Mouse (Mus musculus) layer of hippocampus, adult 11-12 months (tissue): ENCODE measurements around the gene Inhbc.
A peak's percentile ranks its signal among the peaks of the same experiment; 100 is the strongest.

Source experiments
- DNase-seq: peaks from one replicate; pipeline ENCODE4 v3.0.0; 2022; ENCODE audit warnings: low spot score

Gene Inhbc

DNA sequence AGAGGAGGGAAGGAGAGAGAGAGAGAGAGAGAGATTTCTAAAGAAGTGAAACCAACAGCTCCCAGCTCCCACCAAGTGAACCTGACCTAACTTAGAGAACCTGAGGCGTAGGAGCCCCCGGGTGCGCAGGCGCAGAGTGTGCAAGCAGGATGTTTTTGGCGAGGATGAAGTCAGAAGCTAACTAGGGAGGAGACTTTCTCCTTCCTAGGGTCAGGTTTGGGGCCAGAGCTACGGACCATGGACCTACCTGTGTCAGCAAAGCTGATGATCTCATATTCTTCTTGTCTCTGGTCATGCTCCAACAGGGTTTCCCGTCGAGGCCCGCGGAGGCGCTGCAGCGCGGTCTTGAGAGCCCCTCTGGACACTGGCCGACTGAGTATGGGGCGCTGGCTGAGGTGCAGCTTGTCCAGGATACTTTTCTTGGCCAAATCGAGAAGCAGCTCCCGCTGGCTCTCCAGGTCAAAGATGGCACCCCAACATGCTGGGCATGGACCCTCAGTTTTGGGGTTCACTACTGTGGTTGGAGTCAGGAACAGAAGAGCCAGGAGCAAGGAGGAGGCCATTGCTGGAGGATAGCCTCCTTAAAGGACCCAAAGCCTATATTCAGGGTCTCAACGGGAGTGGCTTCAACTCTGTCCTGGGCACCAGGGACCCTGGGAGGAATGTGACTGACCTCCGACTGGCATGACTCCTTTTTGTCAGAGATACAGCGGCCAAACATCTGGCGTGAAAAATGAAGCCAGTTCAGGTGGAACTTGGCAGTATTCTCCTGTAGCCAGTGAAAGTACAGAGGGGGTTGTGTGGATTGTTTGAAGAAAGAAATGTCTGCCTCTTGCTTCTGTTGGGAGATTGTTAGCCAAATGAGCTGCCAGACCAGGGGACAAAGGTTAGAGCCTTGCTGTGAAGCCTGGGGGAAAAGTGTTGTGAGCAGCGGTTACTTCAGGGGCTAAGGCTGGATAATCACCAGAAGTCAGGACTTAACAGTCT, at the start of gene Inhbc:
Inhbc (minus strand) TSS at position 598 of the 987 bp plus-strand sequence.
- no peak for DNase-seq

- DNase-seq: no peak
These were observed 43.9 kb upstream of the Inhbc start for GRCm38 (mm10) chr10:127414141-127414540.

- no peak for DNase-seq
These were observed 43.4 kb upstream of the Inhbc start for GRCm38 (mm10) chr10:127413585-127413984.

DNA sequence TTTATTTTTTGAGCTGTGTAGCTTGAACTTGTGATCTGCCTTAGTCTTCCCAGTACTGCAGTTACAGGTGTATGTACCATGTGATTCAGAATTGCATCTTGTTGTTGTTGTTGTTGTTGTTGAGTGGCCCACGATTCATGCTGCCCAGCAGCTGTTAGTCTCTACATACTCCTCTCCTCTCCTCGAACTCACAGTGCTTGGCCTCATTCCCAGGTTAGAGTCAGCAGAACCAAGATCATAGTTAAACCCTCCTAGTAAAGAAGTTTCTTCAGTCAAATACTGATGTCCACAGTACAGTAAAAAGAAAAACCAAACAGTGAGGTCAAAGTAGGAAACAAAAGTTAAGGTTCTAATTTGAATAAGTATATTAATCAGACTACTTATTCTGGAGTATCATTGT, 42.5 kb upstream of the Inhbc start:
- no peak for DNase-seq

DNA sequence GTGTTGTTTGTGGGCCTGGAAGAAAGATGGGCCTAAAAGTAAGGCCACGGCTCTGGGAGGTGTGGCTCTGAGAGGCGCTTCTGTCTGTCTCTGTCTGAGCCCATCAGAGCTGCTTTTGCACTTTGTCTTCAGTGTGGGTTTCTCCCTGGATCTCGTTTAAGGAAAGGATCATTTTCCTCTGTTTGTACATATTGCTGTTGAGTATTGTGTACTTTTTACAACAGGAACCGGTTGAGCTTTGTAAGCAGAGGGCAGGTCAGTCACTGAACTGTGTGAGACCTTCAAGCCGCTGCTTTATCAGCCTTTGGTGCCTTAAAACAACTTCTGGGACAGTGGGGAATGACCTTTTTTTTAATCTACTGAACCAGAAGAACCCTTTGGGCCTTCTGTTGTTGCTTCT, 41.9 kb upstream of the Inhbc start:
- no peak for DNase-seq

DNA sequence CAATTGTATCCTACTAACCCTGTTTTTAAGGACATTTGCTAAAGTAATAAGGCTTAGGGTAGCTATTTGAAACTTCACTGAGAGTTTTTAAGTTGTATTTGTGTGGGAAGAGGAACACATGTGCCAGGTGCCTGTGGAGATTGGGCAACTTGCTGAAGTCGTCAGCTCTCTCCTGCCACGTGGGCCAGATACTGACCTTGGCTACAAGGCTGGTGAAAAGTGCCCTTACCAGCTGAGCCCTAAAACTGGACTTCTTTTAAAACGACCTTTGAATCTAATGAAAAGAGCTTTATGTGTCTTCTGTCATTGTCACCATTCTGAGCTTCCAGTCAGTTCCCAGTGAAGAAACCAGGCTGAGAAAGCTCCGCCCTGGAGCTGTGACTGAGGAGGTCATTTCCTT, 37.2 kb upstream of the Inhbc start:
- no peak for DNase-seq

DNA sequence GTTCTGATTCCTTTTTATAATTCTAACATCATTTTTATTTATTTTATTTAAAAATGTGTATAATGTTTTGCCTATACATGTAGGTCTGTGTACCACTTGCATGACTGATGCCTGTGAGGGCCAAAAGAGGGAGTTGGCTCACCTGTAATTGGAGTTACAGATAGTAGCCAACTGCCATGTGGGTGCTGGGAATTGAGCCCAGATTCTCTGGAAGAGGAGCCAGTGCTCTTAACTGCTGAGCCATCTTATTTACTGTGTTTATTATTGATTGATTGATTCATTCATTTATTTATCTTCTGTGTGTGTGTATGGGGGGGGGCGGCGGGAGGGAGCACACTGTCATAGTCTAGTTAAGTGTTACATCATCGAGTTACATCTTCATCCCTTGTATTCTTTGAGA, 34.5 kb upstream of the Inhbc start:
- DNase-seq: no peak

GRCm38 (mm10) chr10:127391774-127392173, 21.5 kb upstream of the Inhbc start:
- DNase-seq: no peak

DNA sequence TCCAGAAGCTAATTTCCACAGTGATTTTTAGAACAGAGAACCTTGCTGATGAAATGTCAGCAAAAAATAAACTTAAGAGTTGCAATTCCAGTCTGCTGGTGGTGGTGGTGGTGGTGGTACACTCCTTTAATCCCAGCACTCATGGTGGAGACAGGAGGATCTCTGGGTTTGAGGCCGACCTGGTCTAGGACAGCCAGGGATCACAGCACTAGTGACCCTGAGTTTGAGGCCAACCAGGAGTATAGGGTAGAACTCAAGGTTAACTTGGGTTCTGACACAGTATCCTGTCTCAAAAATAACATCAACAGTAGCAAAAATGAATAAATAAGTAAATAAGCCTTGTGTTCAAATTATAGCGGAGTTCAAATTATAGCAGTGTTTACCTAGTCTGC, 11.5 kb upstream of the Inhbc start:
- DNase-seq: no peak

DNA sequence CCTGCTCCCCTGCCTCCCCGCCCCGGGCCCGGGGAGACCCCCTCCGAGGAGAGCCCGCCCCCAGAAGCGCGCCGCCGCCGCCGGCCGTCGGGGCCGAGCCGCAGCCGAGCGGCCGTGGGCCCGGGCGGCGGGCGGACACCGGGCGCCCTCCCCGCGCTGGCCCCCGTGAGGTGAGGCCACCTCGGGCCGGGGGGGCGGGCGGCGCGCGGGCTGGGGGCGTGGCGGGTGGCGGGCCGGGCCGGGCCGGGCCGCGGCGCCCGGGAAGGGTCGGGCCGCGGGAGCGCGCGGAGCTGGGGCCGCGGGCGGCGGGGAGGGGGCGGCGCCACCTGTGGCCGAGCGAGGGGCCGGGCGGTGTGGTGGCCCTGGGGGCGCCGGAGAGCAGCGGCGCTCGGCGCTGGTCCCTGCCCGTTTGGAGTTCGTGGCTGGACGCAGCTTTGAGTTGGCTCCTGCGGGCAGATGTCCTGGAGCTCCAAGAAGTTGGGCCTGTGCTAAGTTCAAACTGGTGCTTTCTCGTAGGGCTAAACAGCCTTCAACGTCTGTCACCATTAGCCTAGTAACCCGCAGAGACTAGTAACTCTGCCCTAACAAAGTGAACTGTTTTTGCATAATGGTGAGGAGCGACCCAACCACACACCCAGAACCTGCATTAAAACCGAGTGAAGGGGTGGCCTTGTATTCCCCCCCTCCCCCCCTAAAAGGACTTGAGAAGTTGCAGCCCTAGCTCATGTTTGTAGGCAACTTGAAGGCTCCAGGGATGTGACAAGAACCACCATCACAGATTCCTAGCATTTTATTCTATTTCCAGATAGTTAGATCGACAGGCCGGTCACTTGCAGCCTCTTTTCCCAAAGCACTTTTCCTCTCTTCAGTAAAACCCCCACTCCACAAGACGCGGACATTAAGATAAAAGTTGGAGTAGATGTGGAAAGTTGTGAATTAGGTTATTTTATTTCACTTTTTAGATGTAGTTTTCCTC, 10.8 kb upstream of the Inhbc start:
- DNase-seq: peak; percentile 34

DNA sequence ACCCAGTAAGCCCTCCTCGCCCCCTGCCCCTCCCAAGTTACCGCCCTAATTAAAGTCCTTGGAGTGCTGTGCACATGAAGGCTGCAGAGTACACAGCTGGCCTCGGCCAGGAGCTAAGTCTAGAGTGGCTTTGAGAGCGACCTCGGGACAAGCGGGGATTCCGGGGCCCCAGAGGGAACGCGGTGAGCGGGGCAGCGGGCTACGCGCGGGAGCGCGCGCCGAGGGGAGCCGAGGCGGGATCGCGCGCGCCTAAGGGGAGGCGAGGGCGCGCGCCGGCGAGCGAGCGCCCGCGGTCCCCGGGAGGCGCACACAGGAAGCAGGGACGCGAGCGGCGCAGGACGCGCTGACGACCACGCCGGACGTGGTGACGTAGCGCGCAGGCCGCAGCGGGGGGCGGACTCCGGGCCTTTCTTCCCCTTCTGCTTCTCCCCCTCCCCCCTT, 10.0 kb upstream of the Inhbc start, which contains the start of gene R3hdm2:
R3hdm2 (plus strand) TSS at position 77 of the 441 bp plus-strand sequence.
- peak; percentile 91 for DNase-seq

DNA sequence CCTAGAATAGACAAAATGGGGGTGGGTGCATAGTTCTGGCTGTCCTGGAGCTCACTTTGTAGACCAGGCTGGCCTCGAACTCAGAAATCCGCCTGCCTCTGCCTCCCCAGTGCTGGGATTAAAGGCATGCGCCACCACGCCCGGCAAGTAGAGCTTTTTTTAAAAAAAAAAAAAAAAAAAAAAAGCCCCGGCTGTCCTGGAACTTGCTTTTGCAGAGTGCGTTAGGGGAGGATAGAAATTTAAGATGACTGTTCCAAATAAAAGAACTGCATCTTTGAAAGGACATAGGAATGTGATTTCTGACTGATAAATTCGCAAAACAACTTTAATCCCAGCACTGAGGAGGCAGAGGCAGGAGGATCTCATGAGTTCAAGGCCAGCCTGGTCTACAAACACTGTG, 9.4 kb upstream of the Inhbc start:
- no peak for DNase-seq

DNA sequence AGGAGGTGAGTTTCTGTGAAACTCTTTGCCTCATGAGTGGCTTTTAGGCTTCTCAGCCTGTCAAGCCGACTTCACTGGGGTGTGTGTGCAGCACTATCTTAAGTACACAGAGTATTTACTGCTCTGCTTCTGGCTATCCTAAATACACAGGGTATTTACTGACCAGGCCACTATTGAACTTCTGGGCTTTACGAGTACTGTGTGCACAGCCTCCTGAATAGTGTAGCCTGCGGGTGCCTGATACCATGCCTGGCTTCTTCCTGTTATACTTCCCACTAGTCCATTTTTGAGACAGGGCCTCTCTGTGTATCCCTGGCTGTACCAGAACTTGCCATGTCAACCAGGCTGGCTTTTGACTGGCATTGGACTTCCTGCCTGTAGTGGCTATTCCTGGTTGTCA, 7.5 kb upstream of the Inhbc start:
- DNase-seq: no peak

DNA sequence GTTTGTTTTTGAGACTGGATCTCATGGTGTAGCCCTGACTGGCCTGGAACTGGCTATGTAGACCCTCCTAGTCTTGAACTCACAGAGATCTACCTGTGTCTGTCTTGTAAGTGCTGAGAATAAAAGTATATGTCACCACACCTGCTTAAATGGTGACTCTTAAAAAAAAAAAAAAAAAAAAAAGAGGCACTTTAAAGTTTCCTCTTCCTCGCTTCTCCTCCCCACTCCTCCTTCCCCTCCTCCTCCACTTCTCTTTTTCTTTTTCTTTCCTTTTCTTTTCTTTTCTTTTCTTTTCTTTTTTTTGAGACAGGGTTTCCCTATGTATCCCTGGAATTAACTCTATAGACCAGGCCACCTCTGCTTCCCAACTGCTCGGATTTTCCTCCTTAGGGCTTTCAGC, 792 bp upstream of the Inhbc start:
- DNase-seq: no peak

- no peak for DNase-seq
These were observed 2.0 kb downstream of the Inhbc start for GRCm38 (mm10) chr10:127368273-127368672.

DNA sequence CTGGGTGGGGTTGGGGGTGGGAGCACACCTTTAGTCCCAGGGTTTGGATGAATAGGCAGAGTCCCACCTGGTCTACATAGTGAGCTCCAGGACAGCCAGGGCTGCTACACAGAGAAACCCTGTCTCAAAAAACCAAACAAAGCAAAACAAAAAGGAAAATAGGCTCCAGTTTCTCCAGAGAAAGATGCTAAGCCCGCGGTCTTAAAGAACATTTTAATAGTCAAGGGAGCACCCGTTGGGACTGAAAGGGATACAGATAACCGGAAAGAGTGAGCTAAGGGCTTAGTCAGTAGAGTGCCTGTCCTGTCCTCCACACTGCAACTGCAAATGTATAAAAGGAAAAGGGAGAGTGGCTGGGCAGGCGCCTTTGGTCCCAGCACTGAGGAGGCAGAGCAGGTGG, 3.1 kb downstream of the Inhbc start:
- no peak for DNase-seq

GRCm38 (mm10) chr10:127360714-127361113, 9.5 kb downstream of the Inhbc start:
- DNase-seq: no peak

GRCm38 (mm10) chr10:127355336-127355735, 14.9 kb downstream of the Inhbc start:
- no peak for DNase-seq

DNA sequence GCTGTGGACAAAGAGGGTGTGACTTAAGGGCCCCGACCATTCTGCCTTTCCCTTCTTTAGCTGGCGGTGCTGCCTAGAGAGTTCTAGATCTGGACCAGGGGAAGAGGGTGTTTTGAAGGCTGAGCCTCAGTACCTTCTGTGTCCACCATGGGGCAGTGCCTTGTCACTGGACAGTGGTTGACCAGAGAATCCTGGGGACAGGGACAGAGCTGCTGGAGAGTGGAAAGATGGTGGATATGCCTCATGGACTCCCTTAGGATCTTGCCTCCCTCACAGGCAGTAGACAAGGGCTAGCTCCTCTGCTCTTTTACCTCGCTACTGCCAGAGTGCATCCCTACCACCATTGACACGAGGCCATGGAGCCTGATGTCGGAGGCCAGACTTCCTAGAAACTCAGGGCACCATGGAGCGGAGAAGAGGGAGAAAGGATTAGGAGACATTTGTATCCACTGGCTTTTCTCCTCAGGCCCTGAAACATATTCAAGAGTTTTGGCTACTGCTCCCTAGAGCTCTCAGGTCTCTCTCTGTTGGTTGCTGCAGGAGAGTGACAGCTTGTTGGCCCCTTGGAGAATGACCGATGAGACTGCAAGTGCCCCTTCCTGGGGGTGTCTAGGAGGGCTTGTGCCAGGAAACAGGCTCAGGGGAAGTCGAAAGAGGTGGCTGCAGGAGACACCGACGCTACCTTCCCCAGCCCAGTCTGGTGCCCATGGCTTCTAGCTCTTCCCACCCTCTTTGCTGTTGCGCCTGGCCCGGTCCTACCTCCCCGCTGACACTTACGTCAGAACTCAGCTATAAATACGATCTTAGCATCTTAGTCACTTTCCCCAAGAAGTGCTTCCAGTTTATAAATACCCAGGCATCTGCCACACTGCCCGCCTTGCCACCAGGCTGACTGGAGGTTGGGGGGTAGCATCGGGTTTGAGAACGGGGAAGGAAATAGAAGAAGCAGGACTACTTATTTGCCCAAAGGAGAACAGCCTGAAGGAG, 16.0 kb downstream of the Inhbc start, which contains the start of gene Inhbe:
Inhbe (minus strand) TSS at position 503 of the 987 bp plus-strand sequence.
- peak; percentile 72 for DNase-seq

GRCm38 (mm10) chr10:127352766-127353165, 17.5 kb downstream of the Inhbc start:
- no peak for DNase-seq

- DNase-seq: no peak
These were observed 18.0 kb downstream of the Inhbc start for GRCm38 (mm10) chr10:127352187-127352586.
